Mouse (Mus musculus) heart, embryonic 16.5 days (tissue): ENCODE measurements around the gene Abcb9. TPM values are rescaled to one million over a fixed set of nuclear protein-coding genes. Genes with fewer than 3 reads are reported as not detected.

Experiments
- ATAC-seq: fragments of 200-750 bp; cut with Nextera tagmentation; replicated peaks from 2 replicates; pipeline ENCODE4 v1.8.0; 2017; ENCODE audit warnings: moderate number of reproducible peaks; ENCODE audit not compliant: insufficient read depth, low FRiP score; ENCODE audit errors: extremely low read depth
- H3K27ac ChIP-seq: fragments of 300-500 bp; sonication (generic); 2 replicates; pipeline ENCODE4 v1.5.1; 2014; ENCODE audit warnings: mild to moderate bottlenecking, low read length, control low read depth, moderate library complexity
- H3K27me3 ChIP-seq: fragments of 300-500 bp; sonication (generic); 2 replicates; pipeline ENCODE4 v1.6.1; 2014; ENCODE audit warnings: low read length, mixed read lengths; ENCODE audit not compliant: control insufficient read depth, insufficient read depth
- H3K36me3 ChIP-seq: fragments of 300-500 bp; sonication (generic); 2 replicates; pipeline ENCODE4 v1.6.1; 2014; ENCODE audit not compliant: control insufficient read depth, insufficient read depth
- H3K4me1 ChIP-seq: fragments of 300-500 bp; sonication (generic); 2 replicates; pipeline ENCODE4 v1.6.1; 2014; ENCODE audit warnings: low read length, mixed read lengths; ENCODE audit not compliant: control insufficient read depth, insufficient read depth
- H3K4me2 ChIP-seq: fragments of 300-500 bp; sonication (generic); 2 replicates; pipeline ENCODE4 v1.6.1; 2014; ENCODE audit warnings: low read depth, mild to moderate bottlenecking, control low read depth, low read length
- H3K4me3 ChIP-seq: fragments of 300-500 bp; sonication (generic); 2 replicates; pipeline ENCODE4 v1.5.1; 2014; ENCODE audit warnings: mild to moderate bottlenecking, control low read depth, low read length
- H3K9ac ChIP-seq: fragments of 300-500 bp; sonication (generic); 2 replicates; pipeline ENCODE4 v1.6.1; 2014; ENCODE audit warnings: low read length, control low read depth
- H3K9me3 ChIP-seq: fragments of 300-500 bp; sonication (generic); replicated peaks from 2 replicates; pipeline ENCODE4 v1.6.1; 2016; ENCODE audit warnings: low read length; ENCODE audit not compliant: control insufficient read depth
- WGBS: fragments of 180-500 bp; shearing (Covaris S2); extraction: QIAGEN DNeasy Blood & Tissue Kit; methylation state at CpG from one replicate; pipeline ENCODE4 v1.1.7; 2014; 5-methylcytosine and 5-hydroxymethylcytosine counted together
- polyA plus RNA-seq: library from polyadenylated mRNA; unstranded; fragments of >200 nt; fragmentation: Nextera tagmentation; extraction: Ambion mirVana; gene quantifications from 2 replicates; pipeline ENCODE4 v1.2.1, GENCODE M21; 2015

Gene Abcb9
- polyA plus RNA-seq, result 3.8 and 7.2 TPM in 2 replicates

GRCm38 (mm10) chr5:124095596-124096232 is at the start of gene Abcb9:
Abcb9 (minus strand) TSS chr5:124095798.
- Histone ChIP-seq H3K4me3 (peak within 1 kb of the TSS; percentile 60), H3K4me1 (peaks cover 15% of the 10 kb centered on the region), H3K9ac (peak within 1 kb of the TSS; percentile 74), H3K27me3 (no peaks in the 10 kb centered on the region), H3K9me3 (no peaks in the 10 kb centered on the region), H3K36me3 (no peaks in the 10 kb centered on the region), H3K27ac (no peak within 1 kb of the TSS), H3K4me2 (peak within 1 kb of the TSS; percentile 92)
- WGBS, result 2% methylated on average over 42 of the region's 42 CpGs
- peak; percentile 74 for ATAC-seq

GRCm38 (mm10) chr5:124138066-124138465 is 42.5 kb upstream of the Abcb9 start:
- H3K4me3 ChIP-seq, result no peak overlapping the region
- ATAC-seq, result no peak
- H3K27me3 ChIP-seq, result no peaks in the 10 kb centered on the region
- no peaks in the 10 kb centered on the region for H3K9me3 ChIP-seq
- H3K4me2 ChIP-seq, result no peak overlapping the region
- 59% methylated on average over 7 of the region's 7 CpGs for WGBS
- H3K4me1 ChIP-seq, result no peaks in the 10 kb centered on the region
- no peak overlapping the region for H3K9ac ChIP-seq
- peaks cover 45% of the 10 kb centered on the region for H3K36me3 ChIP-seq
- no peak overlapping the region for H3K27ac ChIP-seq

GRCm38 (mm10) chr5:124134261-124134660 is 38.7 kb upstream of the Abcb9 start:
- no peaks in the 10 kb centered on the region for H3K9me3 ChIP-seq
- H3K4me2 ChIP-seq, result no peak overlapping the region
- ATAC-seq, result no peak
- no peaks in the 10 kb centered on the region for H3K4me1 ChIP-seq
- H3K4me3 ChIP-seq, result no peak overlapping the region
- no peaks in the 10 kb centered on the region for H3K27me3 ChIP-seq
- WGBS, result 86% methylated on average over 5 of the region's 5 CpGs
- no peak overlapping the region for H3K9ac ChIP-seq
- peaks cover 49% of the 10 kb centered on the region for H3K36me3 ChIP-seq
- no peak overlapping the region for H3K27ac ChIP-seq

GRCm38 (mm10) chr5:124125093-124125492 is 29.5 kb upstream of the Abcb9 start:
- H3K9ac ChIP-seq, result no peak overlapping the region
- WGBS, result 83% methylated on average over 11 of the region's 11 CpGs
- ATAC-seq, result no peak

GRCm38 (mm10) chr5:124122357-124122756 is 26.8 kb upstream of the Abcb9 start:
- Histone ChIP-seq H3K4me2 (no peak overlapping the region), H3K4me1 (no peaks in the 10 kb centered on the region), H3K27me3 (no peaks in the 10 kb centered on the region), H3K27ac (no peak overlapping the region), H3K9me3 (no peaks in the 10 kb centered on the region), H3K9ac (no peak overlapping the region), H3K36me3 (peaks cover 55% of the 10 kb centered on the region), H3K4me3 (no peak overlapping the region)
- 90% methylated on average over 18 of the region's 18 CpGs for WGBS
- ATAC-seq, result no peak

More at GRCm38 (mm10) chr5:124125093-124125492, 29.5 kb upstream of the Abcb9 start:
- Histone ChIP-seq H3K4me1 (no peaks in the 10 kb centered on the region), H3K9me3 (no peaks in the 10 kb centered on the region), H3K36me3 (peaks cover 51% of the 10 kb centered on the region), H3K4me2 (no peak overlapping the region), H3K4me3 (no peak overlapping the region), H3K27me3 (no peaks in the 10 kb centered on the region), H3K27ac (no peak overlapping the region)

- Histone ChIP-seq H3K9ac (no peak overlapping the region), H3K4me2 (no peak overlapping the region), H3K27ac (no peak overlapping the region), H3K4me3 (no peak overlapping the region), H3K36me3 (peaks cover 49% of the 10 kb centered on the region), H3K4me1 (peaks cover 8% of the 10 kb centered on the region), H3K9me3 (no peaks in the 10 kb centered on the region), H3K27me3 (no peaks in the 10 kb centered on the region)
- 59% methylated on average over 5 of the region's 5 CpGs for WGBS
- ATAC-seq, result no peak
Observed at GRCm38 (mm10) chr5:124119204-124119603, 23.6 kb upstream of the Abcb9 start.

GRCm38 (mm10) chr5:124115990-124116845 is 20.6 kb upstream of the Abcb9 start, which contains the start of gene Arl6ip4:
Arl6ip4 (plus strand) TSS chr5:124116089.
- no peaks in the 10 kb centered on the region for H3K27me3 ChIP-seq
- H3K27ac ChIP-seq, result peak within 1 kb of the TSS; percentile 82
- H3K4me3 ChIP-seq, result peak within 1 kb of the TSS; percentile 99
- no peaks in the 10 kb centered on the region for H3K9me3 ChIP-seq
- WGBS, result under 1% methylated on average over 64 of the region's 64 CpGs
- H3K4me1 ChIP-seq, result peaks cover 20% of the 10 kb centered on the region
- peak within 1 kb of the TSS; percentile 99 for H3K9ac ChIP-seq
- H3K36me3 ChIP-seq, result peaks cover 33% of the 10 kb centered on the region
- ATAC-seq, result no peak
- peak within 1 kb of the TSS; percentile 98 for H3K4me2 ChIP-seq

GRCm38 (mm10) chr5:124115531-124115930 is 19.9 kb upstream of the Abcb9 start:
- Histone ChIP-seq H3K36me3 (peaks cover 27% of the 10 kb centered on the region), H3K27ac (peak overlapping the region; percentile 82), H3K4me2 (peak overlapping the region; percentile 98), H3K4me3 (peak overlapping the region; percentile 99), H3K4me1 (peaks cover 22% of the 10 kb centered on the region), H3K9ac (peak overlapping the region; percentile 99), H3K27me3 (no peaks in the 10 kb centered on the region), H3K9me3 (no peaks in the 10 kb centered on the region)
- 25% methylated on average over 7 of the region's 7 CpGs for WGBS
- ATAC-seq, result no peak
